Mouse (Mus musculus): ENCODE data around the gene Mospd3. TPM values are rescaled to one million over a fixed set of nuclear protein-coding genes. Genes with fewer than 3 reads are reported as not detected.

The Mospd3 gene
- polyA plus RNA-seq, 1 experiment from 2014 or later: 31.9 TPM

DNA sequence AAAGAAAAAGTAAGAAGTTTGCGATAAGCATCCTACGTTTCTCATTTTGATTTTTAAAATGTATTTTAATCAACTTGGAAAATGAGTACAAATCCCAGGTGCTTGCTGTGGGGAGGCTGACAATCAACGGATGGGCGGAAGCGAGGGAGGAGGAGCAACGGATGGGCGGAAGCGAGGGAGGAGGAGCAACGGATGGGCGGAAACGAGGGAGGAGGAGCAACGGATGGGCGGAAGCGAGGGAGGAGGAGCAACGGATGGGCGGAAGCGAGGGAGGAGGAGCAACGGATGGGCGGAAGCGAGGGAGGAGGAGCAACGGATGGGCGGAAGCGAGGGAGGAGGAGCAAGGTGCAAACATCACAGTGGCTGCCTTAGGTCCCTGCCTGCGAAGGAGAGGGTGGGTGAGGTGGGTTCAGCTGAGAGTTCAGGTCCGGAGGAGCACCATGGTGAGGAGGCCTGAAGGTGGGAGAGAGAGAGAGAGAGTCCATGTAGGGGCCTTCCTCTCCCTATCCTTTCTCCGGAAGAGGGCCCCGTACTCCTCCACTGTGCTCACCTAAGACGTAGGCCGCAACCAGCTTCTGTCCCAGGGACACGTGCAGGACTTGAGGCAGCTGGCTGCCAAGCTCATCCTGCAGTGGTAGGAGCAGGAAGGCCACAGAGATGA, 4.1 kb downstream of the Mospd3 start:
- peak overlapping the region; percentile 27 for H3K4me2 ChIP-seq

DNA sequence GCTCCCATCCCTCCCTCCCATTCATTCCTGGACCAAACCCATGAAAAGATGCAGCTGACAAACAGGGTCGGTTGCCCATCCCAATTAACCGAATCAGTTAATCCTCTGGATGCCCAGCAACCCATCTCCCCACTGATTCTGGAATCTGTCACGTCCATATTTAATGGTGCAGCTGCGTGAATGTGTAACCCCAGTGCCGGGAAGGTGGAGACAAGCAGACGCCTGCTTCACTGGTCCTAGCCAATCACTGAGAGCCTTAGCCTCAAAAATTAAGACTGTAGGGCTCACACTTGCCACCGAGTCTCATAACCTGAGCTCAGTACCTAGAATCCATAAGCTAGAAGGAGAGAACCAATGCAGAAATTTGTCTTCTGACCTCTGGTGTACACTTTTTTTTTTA, 4.9 kb downstream of the Mospd3 start:
- peaks cover 14% of the 10 kb centered on the region for H3K4me1 ChIP-seq
- 76% methylated on average over 7 of the region's 7 CpGs for WGBS
- H3K4me3 ChIP-seq: no peak overlapping the region
- H3K9ac ChIP-seq: no peak overlapping the region
- no peak overlapping the region for H3K27ac ChIP-seq
- ATAC-seq: no peak
- no peaks in the 10 kb centered on the region for H3K27me3 ChIP-seq
- no peak overlapping the region for H3K4me2 ChIP-seq
- H3K36me3 ChIP-seq (ENCODE audit: poor library complexity, severe bottlenecking): peaks cover 14% of the 10 kb centered on the region
- no peaks in the 10 kb centered on the region for H3K9me3 ChIP-seq (replicated peaks)

More for the DNA sequence above, 4.1 kb downstream of the Mospd3 start:
- Histone ChIP-seq H3K4me3 (no peak overlapping the region), H3K4me1 (peaks cover 16% of the 10 kb centered on the region), H3K9me3 (replicated peaks) (no peaks in the 10 kb centered on the region), H3K9ac (no peak overlapping the region), H3K36me3 (ENCODE audit: poor library complexity, severe bottlenecking) (peaks cover 14% of the 10 kb centered on the region), H3K27ac (no peak overlapping the region), H3K27me3 (no peaks in the 10 kb centered on the region)
- 34% methylated on average over 26 of the region's 30 CpGs for WGBS
- no peak for ATAC-seq

DNA sequence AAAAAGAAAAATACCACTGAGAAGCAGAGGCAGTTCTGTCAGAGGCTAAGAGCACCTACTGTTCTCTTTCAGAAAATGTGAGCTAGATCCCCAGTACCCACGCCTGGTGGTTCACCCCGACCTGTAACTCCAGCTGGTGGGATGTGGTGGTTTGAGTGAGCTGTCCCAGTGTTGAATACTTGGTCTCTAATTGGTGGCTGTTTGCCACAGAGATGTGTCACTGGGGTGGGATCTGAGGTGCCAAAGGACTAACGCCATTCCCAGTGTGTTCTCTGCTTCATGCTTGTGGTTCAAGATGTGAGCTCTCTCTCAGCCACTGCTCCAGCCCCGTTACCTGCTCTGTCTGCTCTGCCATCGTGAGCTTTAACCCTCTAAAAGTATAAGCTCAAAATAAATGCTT, 10.4 kb downstream of the Mospd3 start:
- Histone ChIP-seq H3K27me3 (no peaks in the 10 kb centered on the region), H3K9me3 (replicated peaks) (no peaks in the 10 kb centered on the region), H3K4me1 (no peaks in the 10 kb centered on the region), H3K36me3 (ENCODE audit: poor library complexity, severe bottlenecking) (no peaks in the 10 kb centered on the region), H3K27ac (no peak overlapping the region), H3K9ac (no peak overlapping the region), H3K4me3 (no peak overlapping the region), H3K4me2 (no peak overlapping the region)
- no peak for ATAC-seq
- 74% methylated on average over 5 of the region's 5 CpGs for whole genome bisulfite sequencing

DNA sequence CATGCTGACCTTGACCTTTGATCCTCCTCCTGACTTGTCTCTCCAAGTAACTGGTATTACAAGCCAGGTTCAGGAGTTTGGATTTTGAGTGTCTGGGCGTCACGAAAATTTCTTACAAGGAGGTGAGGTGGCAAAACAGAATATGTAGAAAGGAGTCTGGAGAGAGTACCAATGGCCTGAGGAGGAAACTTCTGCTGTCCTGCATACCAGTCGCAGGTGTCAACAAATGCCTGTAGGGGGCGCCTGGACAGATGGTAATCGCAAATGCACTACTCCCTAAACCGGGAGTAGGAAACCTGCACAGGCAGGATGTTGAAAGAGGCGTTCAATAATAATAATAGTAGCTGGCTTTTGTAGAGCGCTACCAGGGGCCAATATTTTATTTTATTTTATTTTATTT, 15.9 kb downstream of the Mospd3 start:
- ATAC-seq: no peak
- Histone ChIP-seq H3K9me3 (replicated peaks) (no peaks in the 10 kb centered on the region), H3K36me3 (ENCODE audit: poor library complexity, severe bottlenecking) (no peaks in the 10 kb centered on the region), H3K4me2 (no peak overlapping the region), H3K27ac (no peak overlapping the region), H3K4me3 (no peak overlapping the region), H3K27me3 (peaks cover 13% of the 10 kb centered on the region), H3K9ac (no peak overlapping the region), H3K4me1 (peaks cover 12% of the 10 kb centered on the region)
- WGBS: 35% methylated on average over 8 of the region's 8 CpGs

DNA sequence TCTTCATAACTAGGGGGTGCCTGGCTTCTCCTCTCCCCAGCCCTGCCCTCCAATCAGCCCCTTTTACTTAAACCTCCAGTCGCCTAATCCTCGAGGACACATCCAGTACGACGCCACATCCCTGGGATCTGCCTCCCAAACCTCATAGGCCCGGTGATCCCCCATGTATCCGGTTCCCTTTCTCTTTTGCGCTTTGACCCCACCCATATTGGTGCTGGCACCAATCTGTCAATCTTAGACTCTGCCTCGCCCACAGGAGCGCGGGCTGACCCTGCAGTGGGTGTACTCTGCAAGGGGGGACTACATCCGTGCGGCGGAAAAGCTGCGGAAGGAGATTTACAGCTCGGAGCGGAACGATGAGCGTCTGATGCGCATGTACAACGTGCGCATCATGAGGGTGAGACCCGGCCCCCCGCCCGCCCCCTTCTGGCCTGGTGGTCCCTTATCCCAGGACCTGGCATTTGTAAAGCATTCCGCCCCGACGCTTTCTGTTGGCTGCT, 17.1 kb downstream of the Mospd3 start:
- peak overlapping the region; percentile 40; the same call in 1 of the 2 replicates for H3K27ac ChIP-seq
- no peaks in the 10 kb centered on the region for H3K9me3 ChIP-seq (replicated peaks)
- peak overlapping the region; percentile 70 for H3K9ac ChIP-seq
- H3K4me2 ChIP-seq: peak overlapping the region; percentile 65
- H3K4me3 ChIP-seq: peak overlapping the region; percentile 38
- 19% methylated on average over 27 of the region's 27 CpGs for WGBS
- H3K36me3 ChIP-seq (ENCODE audit: poor library complexity, severe bottlenecking): no peaks in the 10 kb centered on the region
- H3K27me3 ChIP-seq: peaks cover 13% of the 10 kb centered on the region
- peak; percentile 89 for ATAC-seq
- peaks cover 12% of the 10 kb centered on the region for H3K4me1 ChIP-seq

DNA sequence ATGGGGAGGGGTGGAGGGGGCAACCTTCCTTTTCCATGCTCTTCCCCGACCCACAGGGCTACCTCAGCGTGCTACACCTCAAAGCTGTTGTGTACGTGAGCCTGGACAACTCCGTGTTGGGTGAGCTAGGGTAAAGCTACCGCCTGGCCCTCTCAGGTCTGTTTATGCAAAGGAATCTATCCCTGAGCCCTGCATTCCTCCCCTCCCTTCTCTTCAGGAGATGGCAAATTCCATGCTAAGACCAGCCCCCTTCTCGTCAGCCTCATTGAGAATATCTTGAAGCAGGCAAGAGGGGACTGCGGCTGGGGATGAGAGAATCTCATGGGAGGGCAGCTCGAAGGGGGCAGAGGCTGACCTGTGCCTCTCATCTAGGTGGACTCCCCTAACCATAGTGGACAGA, 18.2 kb downstream of the Mospd3 start:
- WGBS: 40% methylated on average over 8 of the region's 8 CpGs
- H3K27me3 ChIP-seq: peaks cover 13% of the 10 kb centered on the region

DNA sequence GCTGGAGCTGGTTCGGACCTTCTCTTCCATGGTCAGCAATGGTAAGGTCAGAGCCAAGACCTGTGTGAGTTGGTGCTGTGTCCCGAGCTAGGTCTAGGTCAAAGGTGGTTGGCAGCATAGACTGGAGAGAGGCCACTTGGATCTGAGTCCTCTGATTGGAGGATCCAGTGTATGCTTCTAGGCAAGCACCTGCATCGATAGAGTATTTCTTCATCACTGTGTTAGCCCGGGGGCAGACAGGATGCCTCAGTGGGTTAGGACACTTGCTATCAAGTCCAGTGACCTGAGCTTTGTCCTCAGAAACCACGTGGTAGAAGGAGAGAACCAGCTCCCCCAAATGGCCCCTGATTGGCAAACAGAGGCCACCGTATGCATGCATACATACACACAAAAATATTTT, 20.6 kb downstream of the Mospd3 start:
- no peaks in the 10 kb centered on the region for H3K36me3 ChIP-seq (ENCODE audit: poor library complexity, severe bottlenecking)
- H3K27me3 ChIP-seq: peaks cover 13% of the 10 kb centered on the region
- no peak for ATAC-seq
- H3K9ac ChIP-seq: no peak overlapping the region
- peaks cover 12% of the 10 kb centered on the region for H3K4me1 ChIP-seq
- no peaks in the 10 kb centered on the region for H3K9me3 ChIP-seq (replicated peaks)
- H3K4me2 ChIP-seq: no peak overlapping the region
- WGBS: 78% methylated on average over 6 of the region's 6 CpGs
- H3K27ac ChIP-seq: no peak overlapping the region
- H3K4me3 ChIP-seq: no peak overlapping the region

More for the DNA sequence above, 18.2 kb downstream of the Mospd3 start:
- Histone ChIP-seq H3K36me3 (ENCODE audit: poor library complexity, severe bottlenecking) (no peaks in the 10 kb centered on the region), H3K4me1 (peaks cover 12% of the 10 kb centered on the region), H3K27ac (no peak overlapping the region), H3K4me3 (no peak overlapping the region), H3K9ac (peak overlapping the region; percentile 70; the same call in 1 of the 2 replicates), H3K9me3 (replicated peaks) (no peaks in the 10 kb centered on the region), H3K4me2 (peak overlapping the region; percentile 65; the same call in 1 of the 2 replicates)
- no peak for ATAC-seq

DNA sequence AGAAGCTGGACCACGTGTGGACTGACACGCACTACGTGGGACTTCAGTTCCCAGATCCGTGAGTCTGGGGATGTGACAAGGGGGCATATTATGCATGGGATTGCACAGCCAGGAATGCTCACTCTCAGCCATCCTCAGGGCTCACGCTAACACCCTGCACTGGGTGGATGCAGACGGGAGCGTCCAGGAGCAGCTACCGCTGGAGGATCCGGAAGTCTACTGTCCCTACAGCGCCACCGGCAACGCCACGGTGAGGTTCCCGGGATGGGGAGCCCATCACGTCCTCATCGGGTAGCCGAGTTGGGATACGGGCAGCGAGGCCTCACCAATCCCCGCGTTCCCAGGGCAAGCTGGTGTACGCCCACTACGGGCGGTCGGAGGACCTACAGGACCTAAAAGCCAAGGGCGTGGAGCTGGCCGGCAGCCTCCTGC, 26.4 kb downstream of the Mospd3 start:
- peak overlapping the region; percentile 59 for H3K9ac ChIP-seq
- H3K27ac ChIP-seq: no peak overlapping the region
- H3K36me3 ChIP-seq (ENCODE audit: poor library complexity, severe bottlenecking): no peaks in the 10 kb centered on the region
- H3K9me3 ChIP-seq (replicated peaks): no peaks in the 10 kb centered on the region
- peak; percentile 13; the same call in 1 of the 2 replicates for ATAC-seq
- H3K4me1 ChIP-seq: peaks cover 6% of the 10 kb centered on the region; the same call in 1 of the 2 replicates
- peaks cover 15% of the 10 kb centered on the region for H3K27me3 ChIP-seq
- WGBS: 10% methylated on average over 27 of the region's 27 CpGs
- H3K4me3 ChIP-seq: peak overlapping the region; percentile 25
- peak overlapping the region; percentile 55 for H3K4me2 ChIP-seq

DNA sequence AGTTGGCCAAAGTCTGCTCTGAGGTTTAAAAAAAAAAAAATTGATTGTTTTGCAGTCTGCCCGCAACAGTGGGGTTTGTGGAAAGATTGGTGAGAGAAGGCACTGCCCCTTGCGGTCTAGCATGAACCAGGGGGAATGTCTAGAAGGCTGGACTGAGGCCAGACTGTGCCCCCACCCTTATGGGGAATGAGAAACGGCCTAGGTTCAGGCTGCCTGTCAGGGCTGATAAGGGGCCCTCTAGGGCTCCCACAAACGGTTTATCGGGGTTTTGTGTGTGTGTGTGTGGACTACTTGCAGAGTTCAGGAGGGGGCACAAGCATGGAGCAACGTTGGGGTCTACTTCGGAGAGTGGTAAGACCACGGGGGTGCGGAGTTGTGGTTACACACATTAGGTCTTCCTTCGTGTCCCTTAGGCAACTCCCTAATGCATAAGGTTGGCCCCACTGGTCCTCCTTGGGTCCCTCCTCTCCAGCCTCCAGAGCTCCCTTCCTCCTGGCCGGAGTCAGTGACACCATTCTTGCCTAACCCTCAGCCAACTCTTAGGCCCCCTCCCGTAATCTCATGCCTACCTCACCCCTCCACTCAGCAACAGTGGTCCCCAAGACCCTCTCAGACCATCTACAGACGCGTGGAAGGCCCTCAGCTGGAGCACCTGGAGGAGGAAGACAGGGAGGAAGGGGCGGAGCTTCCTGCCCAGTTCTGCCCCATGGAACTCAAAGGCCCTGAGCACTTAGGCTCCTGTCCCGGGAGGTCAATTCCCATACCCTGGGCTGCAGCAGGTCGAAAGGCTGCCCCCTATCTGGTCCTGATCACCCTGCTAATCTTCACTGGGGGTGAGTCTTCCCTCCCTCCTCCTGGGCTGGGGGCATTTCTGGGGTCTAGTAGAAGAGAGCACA, 29.9 kb downstream of the Mospd3 start:
- Histone ChIP-seq H3K4me1 (peaks cover 6% of the 10 kb centered on the region; the same call in 1 of the 2 replicates), H3K27me3 (peaks cover 15% of the 10 kb centered on the region), H3K9ac (no peak overlapping the region), H3K4me3 (no peak overlapping the region), H3K36me3 (ENCODE audit: poor library complexity, severe bottlenecking) (peaks cover 7% of the 10 kb centered on the region; the same call in 1 of the 2 replicates), H3K4me2 (no peak overlapping the region), H3K9me3 (replicated peaks) (no peaks in the 10 kb centered on the region), H3K27ac (no peak overlapping the region)
- WGBS: 80% methylated on average over 17 of the region's 17 CpGs
- ATAC-seq: no peak

DNA sequence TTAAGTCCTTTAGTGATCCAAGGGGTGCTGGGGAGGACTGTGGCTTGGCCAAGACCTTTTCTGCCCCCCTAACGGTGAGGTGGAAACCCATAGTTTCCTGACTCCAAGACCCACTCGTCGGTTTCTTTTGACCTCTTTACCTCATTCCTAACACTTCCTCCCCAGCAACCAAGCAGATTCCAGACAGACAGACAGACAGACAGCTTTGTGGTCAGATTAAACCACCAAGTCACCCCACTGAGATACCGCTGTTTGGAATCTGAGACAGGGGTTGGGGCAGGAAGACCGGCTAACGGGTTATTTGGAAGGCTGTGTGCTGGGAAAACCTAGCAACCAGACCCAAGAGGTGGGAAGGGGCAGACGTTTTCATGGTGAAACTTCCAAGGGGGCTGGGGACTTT, 30.7 kb downstream of the Mospd3 start:
- H3K4me1 ChIP-seq: peaks cover 6% of the 10 kb centered on the region; the same call in 1 of the 2 replicates
- H3K36me3 ChIP-seq (ENCODE audit: poor library complexity, severe bottlenecking): peaks cover 15% of the 10 kb centered on the region
- no peak overlapping the region for H3K9ac ChIP-seq
- H3K4me2 ChIP-seq: no peak overlapping the region
- WGBS: 55% methylated on average over 7 of the region's 7 CpGs
- no peaks in the 10 kb centered on the region for H3K9me3 ChIP-seq (replicated peaks)
- peaks cover 14% of the 10 kb centered on the region for H3K27me3 ChIP-seq
- H3K4me3 ChIP-seq: no peak overlapping the region
- H3K27ac ChIP-seq: no peak overlapping the region
- ATAC-seq: no peak

DNA sequence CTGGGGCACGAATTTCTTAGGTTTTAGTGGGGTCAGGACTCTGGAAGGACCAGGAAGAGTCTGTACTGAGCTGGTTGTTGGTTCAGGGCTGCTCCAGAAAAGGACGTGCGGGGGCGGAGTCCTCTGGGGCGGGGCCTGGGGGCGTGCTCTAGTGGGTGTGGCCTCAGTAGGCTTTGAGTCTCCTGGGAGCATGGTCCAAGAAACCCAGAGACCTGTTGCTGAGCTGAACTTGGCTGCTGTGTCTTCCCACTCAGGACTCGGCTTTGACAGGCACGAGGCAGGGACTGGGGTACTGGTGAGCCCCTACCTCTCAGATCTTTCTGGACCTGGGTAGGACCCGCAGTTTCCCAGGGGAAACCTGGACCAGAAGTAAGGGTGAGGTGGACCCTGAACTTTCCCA, 31.2 kb downstream of the Mospd3 start, which contains the start of gene Tfr2:
Gene Tfr2, plus strand, starts transcription at position 176 of the 400 bp plus-strand sequence.
- Histone ChIP-seq H3K4me1 (peaks cover 6% of the 10 kb centered on the region; the same call in 1 of the 2 replicates), H3K9ac (no peak within 1 kb of the TSS), H3K9me3 (replicated peaks) (no peaks in the 10 kb centered on the region), H3K27ac (no peak within 1 kb of the TSS), H3K4me3 (no peak within 1 kb of the TSS), H3K27me3 (peaks cover 9% of the 10 kb centered on the region), H3K4me2 (no peak within 1 kb of the TSS), H3K36me3 (ENCODE audit: poor library complexity, severe bottlenecking) (peaks cover 20% of the 10 kb centered on the region)
- WGBS: 45% methylated on average over 9 of the region's 9 CpGs
- no peak for ATAC-seq

DNA sequence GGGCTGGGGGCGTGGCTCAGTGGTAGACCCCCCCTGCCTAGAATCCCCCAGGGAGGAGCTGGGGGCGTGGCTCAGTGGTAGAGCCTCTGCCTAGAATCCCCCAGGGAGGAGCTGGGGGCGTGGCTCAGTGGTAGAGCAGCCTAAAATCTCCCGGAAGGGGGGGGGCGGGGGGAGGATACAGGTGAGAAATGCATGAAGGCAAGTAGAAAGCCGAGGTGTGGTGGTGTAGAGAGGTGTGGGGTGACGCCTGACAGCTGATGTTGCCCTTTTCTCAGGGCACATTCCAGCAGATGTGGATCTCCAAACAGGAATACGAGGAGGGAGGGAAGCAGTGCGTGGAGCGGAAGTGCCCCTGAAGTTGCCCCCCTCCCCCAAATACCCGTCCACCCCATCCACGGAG, 31.8 kb downstream of the Mospd3 start:
- Histone ChIP-seq H3K36me3 (ENCODE audit: poor library complexity, severe bottlenecking) (peaks cover 22% of the 10 kb centered on the region), H3K9ac (no peak overlapping the region), H3K27me3 (peaks cover 3% of the 10 kb centered on the region; the same call in 1 of the 2 replicates), H3K4me3 (no peak overlapping the region), H3K4me1 (no peaks in the 10 kb centered on the region), H3K27ac (no peak overlapping the region), H3K4me2 (no peak overlapping the region), H3K9me3 (replicated peaks) (no peaks in the 10 kb centered on the region)
- WGBS: 76% methylated on average over 12 of the region's 12 CpGs
- no peak for ATAC-seq

All from forebrain, embryonic 13.5 days (tissue).